Mouse (Mus musculus) lung, adult 2 months (tissue): ENCODE data around the gene Rad17. TPM values are rescaled to one million over a fixed set of nuclear protein-coding genes. Genes with fewer than 3 reads are reported as not detected.
A peak's percentile ranks its signal among the peaks of the same experiment; 100 is the strongest.

ENCODE experiments used
- DNase-seq: peaks from one replicate; pipeline ENCODE4 v3.0.0; 2022
- H3K4me1 ChIP-seq: fragments of 200-500 bp; 2 replicates; pipeline ENCODE4 v1.6.1; 2011; ENCODE audit warnings: low read length; ENCODE audit not compliant: control insufficient read depth, insufficient read depth
- H3K4me3 ChIP-seq: fragments of 200-500 bp; replicated peaks from 2 replicates; pipeline ENCODE3; 2011; ENCODE audit warnings: low read depth, mild to moderate bottlenecking, control low read depth, low read length; ENCODE audit errors: extremely low read depth
- CTCF ChIP-seq: fragments of 200-500 bp; IDR thresholded peaks from 2 replicates; pipeline ENCODE4 v1.5.1; 2011; ENCODE audit warnings: mild to moderate bottlenecking, low read length, control low read depth; ENCODE audit not compliant: insufficient read depth
- POLR2A ChIP-seq: fragments of 200-500 bp; IDR thresholded peaks from 2 replicates; pipeline ENCODE4 v1.6.1; 2011; ENCODE audit warnings: low read depth, mild to moderate bottlenecking, control low read depth, low read length, borderline replicate concordance; ENCODE audit errors: extremely low read depth
- WGBS: fragments of 180-500 bp; shearing (Covaris S2); methylation state at CpG from one replicate; pipeline ENCODE4 v1.1.7; 2018; 5-methylcytosine and 5-hydroxymethylcytosine counted together
- polyA plus RNA-seq: library from polyadenylated mRNA; depleted of rRNA; stranded (reverse); fragments of >200 nt; gene quantifications from 2 replicates; pipeline ENCODE4 v1.2.3, GENCODE M21; 2012

Rad17 gene
- polyA plus RNA-seq, 1 experiment, result 4.4 TPM

DNA sequence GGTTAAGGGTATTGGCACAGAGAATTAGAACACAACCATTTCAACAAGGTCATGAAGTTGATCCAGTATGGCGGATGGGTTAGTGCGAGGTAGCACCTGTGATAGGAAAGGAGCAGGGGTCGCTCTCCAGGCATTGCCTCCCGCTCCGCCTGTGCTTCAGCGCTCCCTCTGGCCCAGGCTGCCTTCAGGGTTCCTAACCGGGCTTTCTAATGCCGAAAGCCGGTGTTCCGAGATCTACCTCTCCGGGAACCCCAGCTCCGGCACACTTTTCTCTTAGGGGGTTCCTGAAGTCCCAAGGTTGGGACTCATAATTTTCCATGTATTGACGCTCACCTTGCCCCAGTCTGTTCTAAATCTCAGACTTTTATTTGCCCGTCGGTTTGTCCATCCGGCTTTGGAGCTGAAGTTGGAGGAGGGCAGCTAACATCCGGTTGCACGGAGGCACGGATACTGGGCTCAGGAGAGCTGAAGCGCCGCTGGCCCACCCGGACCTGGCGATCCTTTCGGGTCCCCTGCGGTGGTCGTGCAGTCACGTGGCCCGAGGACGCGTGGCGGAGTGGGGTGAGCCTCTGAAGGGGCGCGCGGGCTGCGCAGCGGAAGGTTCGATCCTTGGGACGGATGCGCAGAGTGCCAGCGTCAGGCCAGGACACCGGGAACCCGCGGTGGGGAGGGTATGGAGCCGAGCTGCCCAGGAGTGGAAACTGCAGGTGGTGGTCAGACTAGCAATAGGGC lies 18.6 kb upstream of the Rad17 start, which contains the start of gene Ccdc125:
TSS of gene Ccdc125 (plus strand) at position 427 of the 732 bp plus-strand sequence.
- WGBS, result 1% methylated on average over 44 of the region's 44 CpGs
- peaks cover 4% of the 10 kb centered on the region; the same call in 1 of the 2 replicates for H3K4me1 ChIP-seq
- TF ChIP-seq CTCF (no peak), POLR2A (no peak; the same call in 1 of the 2 replicates)
- peak; percentile 57 for DNase-seq
- peak within 1 kb of the TSS; percentile 98 for H3K4me3 ChIP-seq

DNA sequence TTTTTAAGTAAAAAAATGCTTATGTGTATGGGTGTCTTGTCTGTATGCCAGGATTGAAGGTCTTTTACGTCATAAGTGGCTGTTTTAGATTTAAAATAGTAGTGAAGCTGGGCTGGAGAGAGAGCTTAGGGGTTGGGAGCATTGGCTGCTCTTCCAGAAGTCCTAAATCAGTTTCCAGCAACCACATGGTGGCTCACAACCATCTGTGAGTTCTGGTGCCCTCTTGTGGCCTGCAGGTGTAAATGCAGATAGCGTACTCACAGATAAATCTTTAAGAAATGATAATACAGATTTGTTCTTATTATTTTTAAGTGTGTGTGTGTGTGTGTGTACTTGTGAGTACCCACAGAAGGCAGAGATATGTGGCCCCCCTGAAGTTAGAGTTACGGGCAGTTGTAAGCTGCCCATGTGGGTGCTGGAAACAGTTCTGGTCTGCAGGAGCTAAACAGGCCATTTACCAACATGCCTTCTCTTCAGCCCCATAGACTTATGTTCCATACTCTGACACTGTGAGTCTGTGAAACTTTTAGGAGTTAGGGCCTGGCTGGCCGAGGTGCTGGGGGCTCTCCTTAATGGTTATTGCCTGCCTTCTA lies 9.1 kb upstream of the Rad17 start:
- TF ChIP-seq CTCF (peak; percentile 76), POLR2A (no peak)
- Histone ChIP-seq H3K4me1 (no peaks in the 10 kb centered on the region), H3K4me3 (no peak overlapping the region)
- WGBS, result 33% methylated on average over 4 of the region's 4 CpGs
- peak; percentile 31 for DNase-seq

DNA sequence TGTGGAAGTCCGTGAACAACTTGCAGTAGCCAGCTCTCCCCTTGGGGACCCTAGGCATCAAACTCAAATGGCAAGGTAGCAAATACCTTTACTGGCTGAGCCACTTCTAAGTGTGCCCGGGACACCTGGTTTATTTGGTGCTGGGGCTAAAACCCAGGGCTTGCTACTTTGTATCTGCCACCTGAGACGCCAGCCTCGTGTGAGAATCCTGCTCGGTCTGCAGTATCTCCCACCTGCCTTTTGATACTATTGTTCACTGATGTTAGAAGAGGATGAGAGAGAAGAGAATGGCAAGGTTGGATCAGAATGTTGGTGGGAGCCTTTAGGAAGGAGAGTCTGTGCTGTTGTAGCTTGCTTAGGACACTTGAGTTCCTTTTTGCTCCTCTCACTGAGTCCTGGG lies 7.2 kb upstream of the Rad17 start:
- no peaks in the 10 kb centered on the region for H3K4me1 ChIP-seq
- 93% methylated on average over 5 of the region's 5 CpGs for WGBS
- no peak overlapping the region for H3K4me3 ChIP-seq
- TF ChIP-seq CTCF, result no peak
- TF ChIP-seq POLR2A, result no peak
- no peak for DNase-seq

- TF ChIP-seq POLR2A, result no peak
- TF ChIP-seq CTCF, result no peak
- under 1% methylated on average over 62 of the region's 63 CpGs for WGBS
- no peaks in the 10 kb centered on the region; the same call in none of the 2 replicates for H3K4me1 ChIP-seq
- peak within 1 kb of the TSS; percentile 99 for H3K4me3 ChIP-seq
- no peak for DNase-seq
Observed at GRCm38 (mm10) chr13:100651439-100652186, 762 bp upstream of the Rad17 start, which contains the start of gene Taf9. TSS of gene Taf9 (plus strand) at chr13:100651579.

- TF ChIP-seq POLR2A (no peak), CTCF (no peak)
- WGBS, result 88% methylated on average over 8 of the region's 8 CpGs
- DNase-seq, result no peak
Observed at GRCm38 (mm10) chr13:100648223-100648622, 2.6 kb downstream of the Rad17 start.

GRCm38 (mm10) chr13:100642471-100643209 lies 8.2 kb downstream of the Rad17 start:
- WGBS, result 78% methylated on average over 4 of the region's 4 CpGs
- TF ChIP-seq CTCF, result no peak
- no peak for TF ChIP-seq POLR2A
- Histone ChIP-seq H3K4me3 (no peak overlapping the region), H3K4me1 (no peaks in the 10 kb centered on the region)
- DNase-seq, result no peak

More at GRCm38 (mm10) chr13:100648223-100648622, 2.6 kb downstream of the Rad17 start:
- H3K4me3 ChIP-seq, result no peak overlapping the region
- H3K4me1 ChIP-seq, result no peaks in the 10 kb centered on the region; the same call in none of the 2 replicates

- DNase-seq, result no peak
- 66% methylated on average over 3 of the region's 3 CpGs for WGBS
- TF ChIP-seq POLR2A (no peak), CTCF (no peak)
Observed at GRCm38 (mm10) chr13:100634106-100634691, 16.7 kb downstream of the Rad17 start.

DNA sequence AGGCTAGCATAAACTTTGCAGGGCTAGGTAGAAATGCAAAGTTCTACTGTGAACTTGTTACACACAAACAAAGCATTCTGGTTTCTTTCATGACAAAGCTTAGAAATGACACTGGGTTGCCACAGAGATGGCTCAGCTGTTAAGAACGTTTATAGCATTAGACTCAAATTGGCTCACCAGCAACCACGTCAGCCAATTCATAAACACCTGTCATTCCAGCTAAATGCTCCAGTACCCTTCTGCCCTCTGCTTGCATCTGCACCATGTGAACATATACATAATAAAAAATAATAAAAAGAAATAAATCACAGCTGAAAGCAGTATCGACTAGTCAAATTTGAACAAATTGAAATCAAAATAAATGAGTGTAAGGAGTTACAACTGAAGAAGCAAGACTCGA lies 28.6 kb downstream of the Rad17 start:
- H3K4me1 ChIP-seq, result no peaks in the 10 kb centered on the region
- no peak for DNase-seq
- TF ChIP-seq POLR2A (no peak), CTCF (no peak)
- no peak overlapping the region for H3K4me3 ChIP-seq
- WGBS, result 75% methylated on average over 4 of the region's 4 CpGs

More at GRCm38 (mm10) chr13:100634106-100634691, 16.7 kb downstream of the Rad17 start:
- Histone ChIP-seq H3K4me3 (no peak overlapping the region), H3K4me1 (no peaks in the 10 kb centered on the region)

DNA sequence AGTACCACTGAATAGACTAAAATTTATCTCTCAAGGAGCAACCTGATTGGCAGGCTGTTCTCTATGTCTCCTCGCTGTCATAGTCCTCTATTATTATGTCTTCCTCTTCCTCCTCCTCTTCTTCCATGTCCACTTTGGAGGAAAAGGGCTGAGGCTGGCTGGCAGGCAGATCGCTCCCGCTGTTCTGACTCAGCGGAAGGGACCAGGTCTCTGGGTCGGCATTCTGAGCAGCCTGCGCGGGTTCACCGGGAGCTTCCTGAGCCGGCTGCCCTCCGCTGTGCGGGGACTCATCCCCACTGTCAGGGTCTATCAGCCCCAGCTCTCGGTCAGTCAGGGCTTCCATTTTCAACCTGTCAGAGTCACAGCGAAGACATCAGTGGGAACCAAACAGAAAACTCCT lies 33.3 kb downstream of the Rad17 start:
- H3K4me1 ChIP-seq, result no peaks in the 10 kb centered on the region
- H3K4me3 ChIP-seq, result no peak overlapping the region
- WGBS, result 88% methylated on average over 13 of the region's 13 CpGs
- DNase-seq, result no peak
- TF ChIP-seq POLR2A (no peak), CTCF (no peak)
